Mouse (Mus musculus) forebrain, postnatal 0 days (tissue): ENCODE data around the gene Lonp2. TPM values are rescaled to one million over a fixed set of nuclear protein-coding genes. Genes with fewer than 3 reads are reported as not detected.

Experiments
- ATAC-seq: fragments of 200-750 bp; cut with Nextera tagmentation; 2 replicates; pipeline ENCODE4 v1.8.0; 2017; ENCODE audit warnings: mild to moderate bottlenecking, moderate library complexity
- DNase-seq: peaks from one replicate; pipeline ENCODE4 v3.0.0-alpha.2; 2015
- H3K27ac ChIP-seq: fragments of 300-500 bp; sonication (generic); 2 replicates; pipeline ENCODE4 v1.5.1; 2014; ENCODE audit warnings: low read depth, mild to moderate bottlenecking, antibody characterized with exemption, low read length, moderate library complexity, mixed read lengths
- H3K27me3 ChIP-seq: fragments of 300-500 bp; sonication (generic); 2 replicates; pipeline ENCODE4 v1.6.1; 2014; ENCODE audit warnings: mild to moderate bottlenecking, low read length, mixed read lengths; ENCODE audit not compliant: insufficient read depth
- H3K36me3 ChIP-seq: fragments of 300-500 bp; sonication (generic); 2 replicates; pipeline ENCODE4 v1.6.1; 2014; ENCODE audit warnings: mild to moderate bottlenecking, moderate library complexity; ENCODE audit not compliant: insufficient read depth
- H3K4me1 ChIP-seq: fragments of 300-500 bp; sonication (generic); 2 replicates; pipeline ENCODE4 v1.6.1; 2014; ENCODE audit warnings: antibody characterized with exemption; ENCODE audit not compliant: insufficient read depth
- H3K4me2 ChIP-seq: fragments of 300-500 bp; sonication (generic); 2 replicates; pipeline ENCODE4 v1.6.1; 2014; ENCODE audit warnings: low read depth, mild to moderate bottlenecking, moderate library complexity
- H3K4me3 ChIP-seq: fragments of 300-500 bp; sonication (generic); 2 replicates; pipeline ENCODE4 v1.5.1; 2014; ENCODE audit warnings: low read depth, low read length, mixed read lengths
- H3K9ac ChIP-seq: fragments of 300-500 bp; sonication (generic); 2 replicates; pipeline ENCODE4 v1.6.1; 2014; ENCODE audit warnings: mild to moderate bottlenecking
- H3K9me3 ChIP-seq: fragments of 300-500 bp; sonication (generic); 2 replicates; pipeline ENCODE4 v1.6.1; 2016; ENCODE audit warnings: low read length
- CTCF ChIP-seq: sonication (generic); IDR thresholded peaks from 2 replicates; pipeline ENCODE4 v1.5.1; 2016; ENCODE audit warnings: antibody characterized with exemption, control low read depth, low read depth
- WGBS: fragments of 180-500 bp; shearing (Covaris S2); extraction: QIAGEN DNeasy Blood & Tissue Kit; methylation state at CpG from one replicate; pipeline ENCODE4 v1.1.7; 2014; 5-methylcytosine and 5-hydroxymethylcytosine counted together
- polyA plus RNA-seq: library from polyadenylated mRNA; unstranded; fragments of >200 nt; fragmentation: Nextera tagmentation; extraction: Ambion mirVana; gene quantifications from 2 replicates; pipeline ENCODE4 v1.2.1, GENCODE M21; 2015
- total RNA-seq: library from RNA; depleted of rRNA; stranded (reverse); fragments of >200 nt; gene quantifications from 2 replicates; pipeline ENCODE4 v1.2.3, GENCODE M21; 2014; rRNA removed

The Lonp2 gene
- total RNA-seq, result 50.7 and 61.6 TPM in 2 replicates
- polyA plus RNA-seq, result 64.6 and 66.9 TPM in 2 replicates

- Histone ChIP-seq H3K36me3 (no peaks in the 10 kb centered on the region), H3K27me3 (no peaks in the 10 kb centered on the region), H3K4me2 (peak within 1 kb of the TSS; percentile 90), H3K27ac (peak within 1 kb of the TSS; percentile 88), H3K4me1 (peaks cover 11% of the 10 kb centered on the region; the same call in 1 of the 2 replicates), H3K9ac (peak within 1 kb of the TSS; percentile 71), H3K9me3 (no peaks in the 10 kb centered on the region), H3K4me3 (peak within 1 kb of the TSS; percentile 78)
- WGBS, result 3% methylated on average over 62 of the region's 62 CpGs
- DNase-seq (peak; percentile 95), ATAC-seq (peak; percentile 99)
- TF ChIP-seq CTCF, result no peak
These were observed at the start of gene Lonp2 for GRCm38 (mm10) chr8:86623911-86624731. Gene Lonp2, plus strand, starts transcription at chr8:86624043.

GRCm38 (mm10) chr8:86577547-86577946 lies 46.3 kb upstream of the Lonp2 start:
- DNase-seq (no peak), ATAC-seq (no peak)
- H3K27ac ChIP-seq, result peak overlapping the region; percentile 74
- WGBS, result 61% methylated on average over 8 of the region's 8 CpGs
- no peaks in the 10 kb centered on the region for H3K27me3 ChIP-seq
- H3K9ac ChIP-seq, result no peak overlapping the region
- no peak overlapping the region for H3K4me2 ChIP-seq
- H3K36me3 ChIP-seq, result no peaks in the 10 kb centered on the region
- H3K4me3 ChIP-seq, result no peak overlapping the region
- TF ChIP-seq CTCF, result no peak
- H3K4me1 ChIP-seq, result peaks cover 20% of the 10 kb centered on the region; the same call in 1 of the 2 replicates
- no peaks in the 10 kb centered on the region for H3K9me3 ChIP-seq

GRCm38 (mm10) chr8:86578076-86578475 lies 45.8 kb upstream of the Lonp2 start:
- H3K27ac ChIP-seq, result peak overlapping the region; percentile 74
- H3K4me2 ChIP-seq, result no peak overlapping the region
- H3K4me1 ChIP-seq, result peaks cover 20% of the 10 kb centered on the region; the same call in 1 of the 2 replicates
- no peaks in the 10 kb centered on the region for H3K27me3 ChIP-seq
- DNase-seq (peak; percentile 89), ATAC-seq (peak; percentile 89)
- no peak for TF ChIP-seq CTCF
- no peaks in the 10 kb centered on the region for H3K36me3 ChIP-seq
- no peak overlapping the region for H3K4me3 ChIP-seq
- no peak overlapping the region for H3K9ac ChIP-seq
- WGBS, result 37% methylated on average over 9 of the region's 9 CpGs
- H3K9me3 ChIP-seq, result no peaks in the 10 kb centered on the region

GRCm38 (mm10) chr8:86578693-86579092 lies 45.1 kb upstream of the Lonp2 start:
- TF ChIP-seq CTCF, result no peak
- Histone ChIP-seq H3K27me3 (no peaks in the 10 kb centered on the region), H3K36me3 (no peaks in the 10 kb centered on the region), H3K4me2 (no peak overlapping the region), H3K9me3 (no peaks in the 10 kb centered on the region), H3K27ac (peak overlapping the region; percentile 74), H3K9ac (no peak overlapping the region), H3K4me3 (no peak overlapping the region), H3K4me1 (peaks cover 20% of the 10 kb centered on the region; the same call in 1 of the 2 replicates)
- ATAC-seq (0 out of 2 replicates have a peak, but pooled peaks have one; percentile 17), DNase-seq (no peak)
- WGBS, result 68% methylated on average over 8 of the region's 8 CpGs

DNA sequence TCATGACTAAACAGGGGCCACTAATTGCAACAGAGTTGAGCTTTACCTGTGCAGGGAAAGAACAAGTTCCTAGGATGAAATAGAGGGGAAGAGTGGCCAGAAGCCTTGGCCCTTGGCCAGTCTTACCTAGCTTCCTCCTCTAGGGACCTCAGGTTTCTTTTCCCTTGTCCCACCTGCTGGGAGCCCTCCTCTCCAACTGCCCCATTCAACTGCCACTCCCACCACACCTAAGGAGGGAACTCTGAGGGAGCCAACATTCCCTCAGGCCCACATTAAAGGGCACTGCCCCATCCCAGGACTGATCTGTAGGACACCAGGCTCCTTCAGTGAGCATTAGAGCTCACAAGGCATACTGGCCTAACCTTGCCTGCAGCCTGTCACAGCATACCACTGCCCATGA lies 43.4 kb upstream of the Lonp2 start, which contains the start of gene Abcc12:
Gene Abcc12 (minus strand): TSS at position 229 of the 400 bp plus-strand sequence.
- ATAC-seq, result no peak
- no peak within 1 kb of the TSS for H3K27ac ChIP-seq

DNA sequence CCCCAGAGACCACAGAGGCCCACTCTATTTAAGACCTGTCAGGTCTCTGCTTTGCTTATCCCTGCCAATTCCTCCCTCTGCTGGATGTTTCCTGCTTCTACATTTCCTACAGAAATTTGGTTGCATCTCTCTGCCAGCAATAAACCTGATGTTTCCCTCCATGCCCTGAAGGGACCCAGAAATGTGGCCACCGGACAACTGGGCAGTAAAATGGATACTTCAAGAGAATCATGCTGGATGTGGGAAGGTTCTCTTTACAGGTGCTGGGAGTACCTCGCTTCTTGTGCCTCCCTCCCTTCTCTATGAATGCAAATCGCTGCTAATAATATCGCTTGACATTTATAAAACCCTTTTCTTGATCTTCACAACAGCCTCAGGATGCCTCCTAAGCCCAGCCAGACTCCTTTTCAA lies 41.9 kb upstream of the Lonp2 start:
- H3K4me2 ChIP-seq, result no peak overlapping the region
- no peak for ATAC-seq
- peak; percentile 70 for DNase-seq
- no peaks in the 10 kb centered on the region for H3K27me3 ChIP-seq
- H3K4me1 ChIP-seq, result peaks cover 20% of the 10 kb centered on the region; the same call in 1 of the 2 replicates
- 68% methylated on average over 4 of the region's 4 CpGs for WGBS
- H3K36me3 ChIP-seq, result no peaks in the 10 kb centered on the region
- TF ChIP-seq CTCF, result peak; percentile 79
- H3K9ac ChIP-seq, result no peak overlapping the region
- no peaks in the 10 kb centered on the region for H3K9me3 ChIP-seq
- H3K27ac ChIP-seq, result peak overlapping the region; percentile 58; the same call in 1 of the 2 replicates
- H3K4me3 ChIP-seq, result no peak overlapping the region

More for the DNA sequence above, 43.4 kb upstream of the Lonp2 start, which contains the start of gene Abcc12:
- no peaks in the 10 kb centered on the region for H3K27me3 ChIP-seq
- H3K4me3 ChIP-seq, result no peak within 1 kb of the TSS
- H3K4me2 ChIP-seq, result no peak within 1 kb of the TSS
- H3K9ac ChIP-seq, result no peak within 1 kb of the TSS
- peaks cover 20% of the 10 kb centered on the region; the same call in 1 of the 2 replicates for H3K4me1 ChIP-seq
- no peak for DNase-seq
- H3K9me3 ChIP-seq, result no peaks in the 10 kb centered on the region
- no peak for TF ChIP-seq CTCF
- H3K36me3 ChIP-seq, result no peaks in the 10 kb centered on the region

DNA sequence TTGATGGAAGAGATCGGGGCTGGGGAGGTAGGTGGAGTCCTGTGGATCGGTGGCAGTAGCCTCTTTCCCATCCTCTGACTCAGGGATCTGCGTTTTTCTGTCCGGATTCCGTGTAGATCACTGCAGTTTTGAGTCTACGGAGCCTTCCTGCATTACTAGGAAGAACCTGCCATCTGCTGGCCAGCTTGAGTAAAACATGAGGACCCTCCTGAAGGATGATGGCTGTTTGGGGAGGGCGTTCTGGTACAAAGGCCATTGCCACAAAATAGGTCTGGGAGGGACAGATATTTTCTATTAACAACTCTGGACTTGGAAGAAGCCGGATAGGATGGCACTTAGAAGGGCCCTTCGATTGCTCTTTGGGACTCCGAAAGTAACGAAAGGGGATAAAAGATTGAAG lies 38.7 kb upstream of the Lonp2 start:
- no peaks in the 10 kb centered on the region for H3K27me3 ChIP-seq
- peak; percentile 94 for DNase-seq
- no peaks in the 10 kb centered on the region for H3K4me1 ChIP-seq
- H3K9me3 ChIP-seq, result no peaks in the 10 kb centered on the region
- WGBS, result 3% methylated on average over 11 of the region's 11 CpGs
- peak overlapping the region; percentile 71 for H3K27ac ChIP-seq
- H3K9ac ChIP-seq, result peak overlapping the region; percentile 49
- peak overlapping the region; percentile 43 for H3K4me3 ChIP-seq
- H3K36me3 ChIP-seq, result no peaks in the 10 kb centered on the region
- peak; percentile 94 for TF ChIP-seq CTCF
- H3K4me2 ChIP-seq, result peak overlapping the region; percentile 53
- peak; percentile 86 for ATAC-seq
